Comparison of ENCODE assay signal across 8 mouse cellular contexts in the genomic region with DNA sequence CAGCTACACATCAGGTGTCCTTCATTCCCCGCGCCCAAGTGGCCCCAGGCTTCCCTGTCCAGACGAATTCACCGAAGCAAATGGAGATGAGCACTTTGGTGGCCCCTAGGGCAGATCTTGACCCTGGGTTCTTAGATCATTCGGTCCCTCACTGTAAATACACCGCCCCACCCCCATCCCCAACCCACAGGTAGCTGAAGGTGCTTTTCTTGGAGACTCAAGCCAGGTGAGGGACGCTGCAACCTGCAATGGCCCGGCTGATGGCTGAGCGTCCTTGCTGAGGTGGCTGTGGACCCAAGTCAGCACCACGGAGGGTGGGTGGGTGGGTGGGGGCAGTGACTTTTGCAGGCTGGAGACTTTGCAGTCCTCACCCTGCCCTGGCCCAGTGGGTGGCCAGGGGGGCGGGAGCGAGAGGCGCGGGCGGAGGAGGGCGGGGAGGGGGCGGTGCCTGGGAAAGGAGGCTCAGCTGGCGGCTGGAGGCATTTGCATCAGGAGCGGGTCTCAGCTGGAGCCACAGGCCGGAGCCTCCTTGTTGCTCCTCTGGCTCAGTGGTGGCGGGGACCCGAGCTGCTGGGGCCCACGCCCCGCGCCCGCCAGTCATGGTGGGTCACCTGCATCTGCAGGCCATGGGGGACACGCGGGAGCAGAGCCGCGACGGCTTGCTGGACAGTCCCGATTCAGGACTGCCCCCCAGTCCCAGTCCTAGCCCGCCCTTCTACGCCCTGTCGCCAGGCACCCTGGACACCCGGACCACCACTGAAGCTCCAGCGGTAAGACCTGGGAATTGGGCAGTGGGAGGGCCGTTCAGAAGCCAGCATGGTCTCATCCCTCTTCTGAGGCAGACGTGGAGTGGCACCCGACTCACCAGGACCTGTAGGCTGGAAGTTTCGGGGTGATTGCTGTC. TPM values are rescaled to one million over a fixed set of nuclear protein-coding genes. Genes with fewer than 3 reads are reported as not detected.
DNase-seq lines count a peak whose midpoint lies in the region; ATAC-seq and TF ChIP-seq lines count a peak whose summit lies in the region.

Gene Rflna (plus strand): TSS at position 253 of the 904 bp plus-strand sequence.

- TF ChIP-seq CTCF in liver, embryonic 14.5 days (IDR thresholded peaks at IDR 0.05; ENCODE audit: low read depth): no peak
- no peak for TF ChIP-seq CTCF in olfactory bulb, adult 2 months (IDR thresholded peaks at IDR 0.05; ENCODE audit: insufficient read depth, low read depth, low read length)

- H3K4me3 ChIP-seq in heart, embryonic 10.5 days: peak within 1 kb of the TSS; percentile 57
- peak within 1 kb of the TSS; percentile 60 for H3K4me3 ChIP-seq in embryonic facial prominence, embryonic 10.5 days
- peak within 1 kb of the TSS; percentile 38 for H3K4me3 ChIP-seq in hindbrain, embryonic 13.5 days
- H3K4me3 ChIP-seq in liver, embryonic 14.5 days (ENCODE audit: insufficient read depth in 1 of 2, low read depth in 2 of 2, low read length in 2 of 2): no peak within 1 kb of the TSS
- peak within 1 kb of the TSS; percentile 6; the same call in 1 of the 2 replicates for H3K4me3 ChIP-seq in olfactory bulb, adult 2 months (ENCODE audit: insufficient read depth, low read depth, low read length)

- no peak for TF ChIP-seq POLR2A in olfactory bulb, adult 2 months (IDR thresholded peaks at IDR 0.05; ENCODE audit: insufficient read depth, low read depth, low read length)

- H3K9ac ChIP-seq in hindbrain, embryonic 13.5 days: peak within 1 kb of the TSS; percentile 69
- H3K9ac ChIP-seq in liver, embryonic 14.5 days (replicated peaks): no peak within 1 kb of the TSS

- DNase-seq in heart, embryonic 10.5 days (ENCODE audit: low spot score): peak; percentile 82
- no peak for DNase-seq in heart, postnatal 36 days
- peak; percentile 82 for DNase-seq in embryonic facial prominence, embryonic 10.5 days (ENCODE audit: low spot score)
- DNase-seq in liver, embryonic 14.5 days (ENCODE audit: low read depth in 3 of 3, low spot score in 3 of 3): no peak
- DNase-seq in T-cell, adult 2 months (ENCODE audit: low spot score): no peak

- peak within 1 kb of the TSS; percentile 60 for H3K4me2 ChIP-seq in hindbrain, embryonic 13.5 days
- H3K4me2 ChIP-seq in liver, embryonic 14.5 days (ENCODE audit: low read depth): peak within 1 kb of the TSS; percentile 28; the same call in 1 of the 2 replicates

- intact Hi-C loops in heart, postnatal 36 days (cut with DNase I): no loop called here

- no peaks in the 10 kb centered on the region for H3K9me3 ChIP-seq in heart, embryonic 10.5 days
- peaks cover 4% of the 10 kb centered on the region; the same call in 1 of the 2 replicates for H3K9me3 ChIP-seq in embryonic facial prominence, embryonic 10.5 days
- H3K9me3 ChIP-seq in hindbrain, embryonic 13.5 days: no peaks in the 10 kb centered on the region
- H3K9me3 ChIP-seq in liver, embryonic 14.5 days (ENCODE audit: control insufficient read depth, low read length): no peaks in the 10 kb centered on the region

- H3K27ac ChIP-seq in heart, embryonic 10.5 days: peak within 1 kb of the TSS; percentile 30; the same call in 1 of the 2 replicates
- peak within 1 kb of the TSS; percentile 3 for H3K27ac ChIP-seq in embryonic facial prominence, embryonic 10.5 days (replicated peaks)
- no peak within 1 kb of the TSS for H3K27ac ChIP-seq in hindbrain, embryonic 13.5 days
- H3K27ac ChIP-seq in liver, embryonic 14.5 days: no peak within 1 kb of the TSS
- no peak within 1 kb of the TSS for H3K27ac ChIP-seq in olfactory bulb, adult 2 months (ENCODE audit: insufficient read depth, low read depth, low read length)

- H3K36me3 ChIP-seq in heart, embryonic 10.5 days: no peaks in the 10 kb centered on the region
- no peaks in the 10 kb centered on the region for H3K36me3 ChIP-seq in embryonic facial prominence, embryonic 10.5 days (replicated peaks)
- no peaks in the 10 kb centered on the region for H3K36me3 ChIP-seq in hindbrain, embryonic 13.5 days
- no peaks in the 10 kb centered on the region for H3K36me3 ChIP-seq in liver, embryonic 14.5 days (replicated peaks; ENCODE audit: control insufficient read depth, insufficient read depth, low read depth)

- H3K27me3 ChIP-seq in heart, embryonic 10.5 days (ENCODE audit: insufficient read depth, poor library complexity, severe bottlenecking): peaks cover 39% of the 10 kb centered on the region
- H3K27me3 ChIP-seq in embryonic facial prominence, embryonic 10.5 days (replicated peaks; ENCODE audit: low read depth, poor library complexity, severe bottlenecking): peaks cover 38% of the 10 kb centered on the region
- H3K27me3 ChIP-seq in hindbrain, embryonic 13.5 days: peaks cover 35% of the 10 kb centered on the region
- H3K27me3 ChIP-seq in liver, embryonic 14.5 days (ENCODE audit: control insufficient read depth, insufficient read depth, low read length): peaks cover 23% of the 10 kb centered on the region

- WGBS in heart, embryonic 10.5 days: 2% methylated on average over 38 of the region's 41 CpGs
- 2% methylated on average over 41 of the region's 41 CpGs for WGBS in embryonic facial prominence, embryonic 10.5 days
- 2% methylated on average over 41 of the region's 41 CpGs for WGBS in hindbrain, embryonic 13.5 days
- WGBS in liver, embryonic 14.5 days (ENCODE audit: insufficient replicate concordance): 5% methylated on average over 41 of the region's 41 CpGs
- WGBS in olfactory bulb, adult 2 months: 6% methylated on average over 36 of the region's 41 CpGs

- peaks cover 38% of the 10 kb centered on the region for H3K4me1 ChIP-seq in heart, embryonic 10.5 days
- peaks cover 62% of the 10 kb centered on the region for H3K4me1 ChIP-seq in embryonic facial prominence, embryonic 10.5 days
- peaks cover 44% of the 10 kb centered on the region for H3K4me1 ChIP-seq in hindbrain, embryonic 13.5 days (replicated peaks)
- H3K4me1 ChIP-seq in liver, embryonic 14.5 days (replicated peaks; ENCODE audit: control insufficient read depth in 2 of 2, insufficient read depth in 2 of 2, low read length in 1 of 2): no peaks in the 10 kb centered on the region
- H3K4me1 ChIP-seq in olfactory bulb, adult 2 months (ENCODE audit: control insufficient read depth, insufficient read depth, low read length): peaks cover 25% of the 10 kb centered on the region

- peak; percentile 41; the same call in 1 of the 2 replicates for ATAC-seq in hindbrain, embryonic 13.5 days (ENCODE audit: low FRiP score)
- no peak for ATAC-seq in liver, embryonic 14.5 days (ENCODE audit: insufficient read depth)
- no peak for ATAC-seq in erythroblast, adult 5-6 weeks (replicated peaks; ENCODE audit: low FRiP score, poor library complexity, severe bottlenecking)

- TF ChIP-seq EP300 in liver, embryonic 14.5 days (IDR thresholded peaks at IDR 0.05; ENCODE audit: low read depth): no peak

RNA-seq across cellular contexts. Expression of gene Rflna, which starts in this region (rescaled TPM):
- 1.1 and 2.6 TPM in 2 replicates for polyA plus RNA-seq in heart, embryonic 10.5 days (2016; fragmentation: Nextera tagmentation; extraction: Ambion mirVana)
- total RNA-seq in heart, postnatal 36 days (2021): under 1 TPM in 1 of 2 experiments, not detected in 1; 0.47 TPM
- 5.1 and 6.9 TPM in 2 replicates for polyA plus RNA-seq in embryonic facial prominence, embryonic 10.5 days (2016; fragmentation: Nextera tagmentation; extraction: Ambion mirVana)
- 5.9 and 8.3 TPM in 2 replicates for polyA plus RNA-seq in hindbrain, embryonic 13.5 days (2015; fragmentation: Nextera tagmentation; extraction: Ambion mirVana)
- polyA plus RNA-seq in liver, embryonic 14.5 days (2012; rRNA removed): 0.38 TPM in 2 replicates
- 0.15 and 0.32 TPM in 2 replicates for polyA plus RNA-seq in liver, embryonic 14.5 days (2014; fragmentation: Nextera tagmentation; extraction: Ambion mirVana)
- polyA plus RNA-seq in olfactory bulb, adult 2 months (2012; ENCODE audit: insufficient read depth, insufficient read length, low replicate concordance, missing spikeins): not detected in 2 replicates
- not detected in 2 replicates for total RNA-seq in erythroblast, adult 5-6 weeks (2015; ENCODE audit: low replicate concordance)
- not detected in 2 replicates for total RNA-seq in erythroblast, adult 5-6 weeks (2017; ENCODE audit: low replicate concordance)

Comparison
In these comparisons a context has a peak if more than half of its experiments do, and no peak if none do; other contexts are left out.
1. DNase-seq: peak in heart, embryonic 10.5 days (single experiment) and embryonic facial prominence, embryonic 10.5 days (single experiment); none in heart, postnatal 36 days (0 of 2), liver, embryonic 14.5 days (0 of 3) and T-cell, adult 2 months (single experiment).
2. H3K27ac ChIP-seq: peak in heart, embryonic 10.5 days (single experiment) and embryonic facial prominence, embryonic 10.5 days (single experiment); none in hindbrain, embryonic 13.5 days (single experiment), liver, embryonic 14.5 days (single experiment) and olfactory bulb, adult 2 months (single experiment).
3. H3K4me3 ChIP-seq: peak in heart, embryonic 10.5 days (single experiment), embryonic facial prominence, embryonic 10.5 days (single experiment), hindbrain, embryonic 13.5 days (single experiment) and olfactory bulb, adult 2 months (single experiment); none in liver, embryonic 14.5 days (0 of 2).